Mouse (Mus musculus) brain, adult 2 months (tissue): ENCODE measurements at regions not wholly inside any gene's neighbourhood (a gene's known extent, or its start where the extent isn't known, plus 50 kb on each side); places are given as distances from the start of the nearest gene placed in this dataset.
A peak's percentile ranks its signal among the peaks of the same experiment; 100 is the strongest.

Source experiments
- DNase-seq: peaks from one replicate; pipeline ENCODE4 v3.0.0; 2011; ENCODE audit warnings: low read depth, low spot score

- no peak for DNase-seq
Observed at GRCm38 (mm10) chr5:40780363-40780762, 927.6 kb downstream of the Rab28 start.

- no peak for DNase-seq
Observed at GRCm38 (mm10) chr5:40779902-40780301, 928.1 kb downstream of the Rab28 start.

GRCm38 (mm10) chr5:40775856-40776255, 932.1 kb downstream of the Rab28 start:
- no peak for DNase-seq

- DNase-seq, result peak; percentile 90
Observed at GRCm38 (mm10) chr5:40760224-40760623, 947.7 kb downstream of the Rab28 start.

GRCm38 (mm10) chr5:40750044-40750443, 957.9 kb downstream of the Rab28 start:
- DNase-seq, result peak; percentile 14

- peak; percentile 78 for DNase-seq
Observed at GRCm38 (mm10) chr5:40735660-40736059, 972.3 kb downstream of the Rab28 start.

GRCm38 (mm10) chr5:40733844-40734566, 974.0 kb downstream of the Rab28 start:
- peak; percentile 50 for DNase-seq

- peak; percentile 31 for DNase-seq
Observed at GRCm38 (mm10) chr5:40714497-40715128, 959.3 kb upstream of the Hs3st1 start.

GRCm38 (mm10) chr5:40701651-40702050, 946.4 kb upstream of the Hs3st1 start:
- DNase-seq, result peak; percentile 76

- DNase-seq, result no peak
Observed at GRCm38 (mm10) chr5:40697517-40698298, 942.4 kb upstream of the Hs3st1 start.
